Mouse (Mus musculus) lung, embryonic 15.5 days (tissue): Measurements from ENCODE around the gene Rergl. TPM values are rescaled to one million over a fixed set of nuclear protein-coding genes. Genes with fewer than 3 reads are reported as not detected.

ENCODE experiments used
- ATAC-seq: fragments of 200-750 bp; cut with Nextera tagmentation; 2 replicates; pipeline ENCODE4 v1.8.0; 2017; ENCODE audit warnings: moderate number of reproducible peaks, borderline replicate concordance; ENCODE audit not compliant: low FRiP score, low TSS enrichment; ENCODE audit errors: extremely low read depth
- H3K27ac ChIP-seq: fragments of 300-500 bp; sonication (generic); 2 replicates; pipeline ENCODE4 v1.5.1; 2015; ENCODE audit warnings: moderate library complexity, mild to moderate bottlenecking, inconsistent platforms
- H3K27me3 ChIP-seq: fragments of 300-500 bp; sonication (generic); 2 replicates; pipeline ENCODE4 v1.6.1; 2015; ENCODE audit warnings: inconsistent platforms
- H3K36me3 ChIP-seq: fragments of 300-500 bp; sonication (generic); 2 replicates; pipeline ENCODE4 v1.6.1; 2015; ENCODE audit warnings: inconsistent platforms
- H3K4me1 ChIP-seq: fragments of 300-500 bp; sonication (generic); 2 replicates; pipeline ENCODE4 v1.6.1; 2015; ENCODE audit warnings: inconsistent platforms
- H3K4me2 ChIP-seq: fragments of 300-500 bp; sonication (generic); 2 replicates; pipeline ENCODE4 v1.6.1; 2015; ENCODE audit warnings: inconsistent platforms, mild to moderate bottlenecking, moderate library complexity
- H3K4me3 ChIP-seq: fragments of 300-500 bp; sonication (generic); 2 replicates; pipeline ENCODE4 v1.5.1; 2015; ENCODE audit warnings: mild to moderate bottlenecking, inconsistent platforms
- H3K9ac ChIP-seq: fragments of 300-500 bp; sonication (generic); 2 replicates; pipeline ENCODE4 v1.6.1; 2015; ENCODE audit warnings: inconsistent platforms
- H3K9me3 ChIP-seq: fragments of 300-500 bp; sonication (generic); 2 replicates; pipeline ENCODE4 v1.6.1; 2016; ENCODE audit warnings: inconsistent platforms
- WGBS: fragments of 180-500 bp; shearing (Covaris S2); methylation state at CpG from one replicate; pipeline ENCODE4 v1.1.7; 2015; 5-methylcytosine and 5-hydroxymethylcytosine counted together
- polyA plus RNA-seq: library from polyadenylated mRNA; unstranded; fragments of >200 nt; fragmentation: Nextera tagmentation; extraction: Ambion mirVana; gene quantifications from 2 replicates; pipeline ENCODE4 v1.2.1, GENCODE M21; 2015

Rergl gene
- polyA plus RNA-seq, result not detected in 2 replicates

DNA sequence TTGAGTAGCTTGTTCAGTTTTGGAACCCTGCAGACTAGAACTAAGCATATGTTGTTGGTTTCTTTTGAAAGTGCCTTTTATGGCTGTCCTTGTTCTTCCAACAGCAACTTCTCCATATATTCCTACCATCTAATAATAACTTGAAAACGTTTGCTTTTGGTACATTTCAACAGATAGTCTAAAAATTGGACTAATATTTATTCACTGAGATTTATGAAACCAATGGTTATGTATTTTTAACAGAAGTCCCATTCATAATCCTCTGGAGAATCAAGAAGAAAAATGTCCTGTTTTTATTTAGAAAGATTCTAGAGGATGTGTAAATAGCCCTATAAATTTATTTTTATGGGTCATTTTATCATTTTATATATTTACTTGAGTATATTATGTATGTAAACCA is at the start of gene Rergl:
Rergl (minus strand) TSS at position 101 of the 400 bp plus-strand sequence.
- 16% methylated on average over 1 of the region's 1 CpGs for WGBS
- Histone ChIP-seq H3K9me3 (no peaks in the 10 kb centered on the region), H3K4me2 (no peak within 1 kb of the TSS), H3K36me3 (no peaks in the 10 kb centered on the region), H3K4me3 (no peak within 1 kb of the TSS), H3K4me1 (no peaks in the 10 kb centered on the region), H3K27me3 (no peaks in the 10 kb centered on the region), H3K9ac (no peak within 1 kb of the TSS), H3K27ac (no peak within 1 kb of the TSS)
- ATAC-seq, result no peak

DNA sequence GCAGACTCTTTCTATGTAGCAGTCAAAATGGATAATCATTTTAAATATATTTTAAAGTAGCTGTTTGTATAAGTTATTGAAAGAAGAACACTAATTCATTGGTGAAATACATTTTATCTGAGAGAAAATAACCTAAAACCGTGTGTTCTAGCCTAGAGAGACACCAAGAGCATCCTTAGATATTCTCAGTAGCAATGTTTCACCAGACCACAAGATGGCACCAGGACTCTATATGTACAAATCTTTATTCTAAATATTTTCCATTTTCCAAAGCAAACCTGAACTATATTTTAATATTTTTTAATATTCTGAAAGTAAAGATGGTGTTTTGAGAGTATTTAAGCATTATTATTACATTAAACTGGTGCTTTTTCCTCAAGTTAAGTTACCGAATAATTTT is 36.7 kb upstream of the Rergl start:
- Histone ChIP-seq H3K27me3 (no peaks in the 10 kb centered on the region), H3K27ac (no peak overlapping the region), H3K4me2 (no peak overlapping the region), H3K9ac (no peak overlapping the region), H3K4me3 (no peak overlapping the region), H3K36me3 (no peaks in the 10 kb centered on the region), H3K4me1 (no peaks in the 10 kb centered on the region), H3K9me3 (no peaks in the 10 kb centered on the region)
- no peak for ATAC-seq
- WGBS, result 53% methylated on average over 2 of the region's 2 CpGs

DNA sequence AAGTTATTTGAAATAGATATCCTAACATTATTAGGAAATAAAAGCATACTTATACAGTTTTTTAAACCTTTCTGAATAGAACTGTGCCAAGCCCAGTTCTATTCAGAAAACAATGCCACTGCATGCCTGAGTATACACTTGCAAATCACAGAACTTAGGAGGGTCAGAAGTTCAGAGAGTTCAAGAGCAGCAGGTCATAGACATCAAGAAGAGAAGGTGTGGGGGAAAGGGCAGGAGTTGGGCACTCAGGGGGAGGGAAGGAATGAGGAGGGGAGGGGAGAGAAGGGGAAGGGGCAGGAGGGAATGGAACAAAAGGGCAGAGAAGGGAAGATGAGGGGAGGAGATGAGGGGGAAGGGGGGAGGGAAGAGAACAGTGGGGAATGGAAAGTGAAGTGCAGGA is 23.6 kb upstream of the Rergl start:
- ATAC-seq, result no peak

DNA sequence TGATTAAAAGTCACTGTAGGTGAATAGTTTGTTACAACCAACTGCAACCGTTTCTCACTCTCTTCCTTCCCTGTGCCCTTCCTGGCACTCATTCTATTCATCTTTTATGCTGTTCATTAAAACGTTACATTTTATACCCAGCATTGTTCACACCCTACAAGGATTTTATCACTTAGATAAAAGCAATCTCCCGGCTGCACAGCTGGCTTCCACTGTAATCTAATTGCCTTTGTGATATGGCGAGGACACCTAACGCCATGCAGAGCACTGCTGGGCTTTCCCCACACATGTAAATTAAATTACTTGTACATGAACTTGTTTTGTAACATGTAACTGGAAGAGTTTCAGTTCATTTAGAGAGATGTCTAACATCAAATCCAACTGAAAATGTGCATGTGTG is 22.5 kb upstream of the Rergl start:
- 37% methylated on average over 5 of the region's 5 CpGs for WGBS
- no peak overlapping the region for H3K27ac ChIP-seq
- H3K4me1 ChIP-seq, result no peaks in the 10 kb centered on the region
- no peaks in the 10 kb centered on the region for H3K27me3 ChIP-seq
- no peaks in the 10 kb centered on the region for H3K36me3 ChIP-seq
- ATAC-seq, result no peak
- no peak overlapping the region for H3K4me3 ChIP-seq
- H3K9me3 ChIP-seq, result no peaks in the 10 kb centered on the region
- no peak overlapping the region for H3K4me2 ChIP-seq
- H3K9ac ChIP-seq, result no peak overlapping the region

More for the DNA sequence above, 23.6 kb upstream of the Rergl start:
- no peaks in the 10 kb centered on the region for H3K4me1 ChIP-seq
- H3K36me3 ChIP-seq, result no peaks in the 10 kb centered on the region
- no peaks in the 10 kb centered on the region for H3K27me3 ChIP-seq
- no peak overlapping the region for H3K27ac ChIP-seq
- H3K4me2 ChIP-seq, result no peak overlapping the region
- H3K9ac ChIP-seq, result no peak overlapping the region
- no peak overlapping the region for H3K4me3 ChIP-seq
- no peaks in the 10 kb centered on the region for H3K9me3 ChIP-seq

DNA sequence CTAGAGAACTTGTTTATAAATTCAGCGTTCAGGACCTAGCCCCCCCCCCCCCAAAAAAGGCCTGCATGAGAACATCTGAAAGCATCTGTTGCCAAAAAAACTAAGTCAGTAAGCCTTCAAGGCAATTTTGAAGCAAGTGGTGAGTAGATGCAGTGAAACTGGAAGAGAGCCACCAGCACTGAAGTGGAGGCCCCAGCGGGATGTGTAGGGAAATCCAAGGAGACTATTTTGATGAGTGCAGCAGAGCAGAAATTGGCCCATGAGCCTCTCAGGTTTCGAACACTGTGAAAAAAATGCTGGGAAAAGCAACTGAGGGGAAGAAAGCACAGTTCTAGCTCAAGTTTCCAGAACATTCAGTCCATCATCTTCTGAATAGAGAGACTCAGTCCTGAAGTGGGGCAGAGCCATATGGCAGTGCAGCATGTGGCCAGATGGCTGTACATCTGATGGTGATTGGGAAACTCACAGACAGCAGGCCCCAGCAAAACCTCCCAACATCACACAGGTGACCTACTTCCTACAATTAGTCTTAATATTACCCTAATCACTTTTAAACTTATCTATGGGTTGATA is 13.2 kb upstream of the Rergl start:
- Histone ChIP-seq H3K27ac (no peak overlapping the region), H3K9ac (no peak overlapping the region), H3K4me3 (no peak overlapping the region), H3K4me2 (no peak overlapping the region), H3K4me1 (no peaks in the 10 kb centered on the region), H3K27me3 (no peaks in the 10 kb centered on the region), H3K9me3 (no peaks in the 10 kb centered on the region), H3K36me3 (no peaks in the 10 kb centered on the region)
- 84% methylated on average over 3 of the region's 3 CpGs for WGBS
- ATAC-seq, result no peak

- H3K9ac ChIP-seq, result no peak overlapping the region
- no peaks in the 10 kb centered on the region for H3K4me1 ChIP-seq
- no peak for ATAC-seq
- H3K27me3 ChIP-seq, result no peaks in the 10 kb centered on the region
- H3K36me3 ChIP-seq, result no peaks in the 10 kb centered on the region
- no peak overlapping the region for H3K4me2 ChIP-seq
- H3K27ac ChIP-seq, result no peak overlapping the region
- H3K9me3 ChIP-seq, result no peaks in the 10 kb centered on the region
- H3K4me3 ChIP-seq, result no peak overlapping the region
Measured at GRCm38 (mm10) chr6:139479730-139480129, 22.0 kb downstream of the Rergl start.

- H3K9ac ChIP-seq, result no peak overlapping the region
- H3K9me3 ChIP-seq, result no peaks in the 10 kb centered on the region
- no peaks in the 10 kb centered on the region for H3K36me3 ChIP-seq
- H3K27ac ChIP-seq, result no peak overlapping the region
- H3K27me3 ChIP-seq, result no peaks in the 10 kb centered on the region
- WGBS, result 66% methylated on average over 6 of the region's 6 CpGs
- no peak for ATAC-seq
- H3K4me1 ChIP-seq, result no peaks in the 10 kb centered on the region
- no peak overlapping the region for H3K4me3 ChIP-seq
- H3K4me2 ChIP-seq, result no peak overlapping the region
Measured at GRCm38 (mm10) chr6:139464980-139465379, 36.8 kb downstream of the Rergl start.

- Histone ChIP-seq H3K4me2 (no peak overlapping the region), H3K9me3 (no peaks in the 10 kb centered on the region), H3K27me3 (no peaks in the 10 kb centered on the region), H3K4me3 (no peak overlapping the region), H3K4me1 (no peaks in the 10 kb centered on the region), H3K36me3 (no peaks in the 10 kb centered on the region), H3K9ac (no peak overlapping the region), H3K27ac (no peak overlapping the region)
- no peak for ATAC-seq
- WGBS, result 71% methylated on average over 2 of the region's 2 CpGs
Measured at GRCm38 (mm10) chr6:139464292-139464691, 37.5 kb downstream of the Rergl start.

- Histone ChIP-seq H3K27ac (no peak overlapping the region), H3K27me3 (no peaks in the 10 kb centered on the region), H3K4me3 (no peak overlapping the region), H3K9me3 (no peaks in the 10 kb centered on the region), H3K36me3 (no peaks in the 10 kb centered on the region), H3K4me1 (no peaks in the 10 kb centered on the region), H3K4me2 (no peak overlapping the region), H3K9ac (no peak overlapping the region)
- no peak for ATAC-seq
- WGBS, result 31% methylated on average over 5 of the region's 5 CpGs
Measured at GRCm38 (mm10) chr6:139461094-139461493, 40.7 kb downstream of the Rergl start.

GRCm38 (mm10) chr6:139460470-139460869 is 41.3 kb downstream of the Rergl start:
- Histone ChIP-seq H3K36me3 (no peaks in the 10 kb centered on the region), H3K27me3 (no peaks in the 10 kb centered on the region), H3K4me1 (no peaks in the 10 kb centered on the region), H3K9ac (no peak overlapping the region), H3K9me3 (no peaks in the 10 kb centered on the region), H3K4me2 (no peak overlapping the region), H3K4me3 (no peak overlapping the region), H3K27ac (no peak overlapping the region)
- ATAC-seq, result no peak
- 87% methylated on average over 10 of the region's 10 CpGs for WGBS

- no peak overlapping the region for H3K27ac ChIP-seq
- no peak for ATAC-seq
- H3K27me3 ChIP-seq, result no peaks in the 10 kb centered on the region
- no peaks in the 10 kb centered on the region for H3K9me3 ChIP-seq
- WGBS, result 82% methylated on average over 2 of the region's 2 CpGs
- H3K4me2 ChIP-seq, result no peak overlapping the region
- H3K4me3 ChIP-seq, result no peak overlapping the region
- H3K9ac ChIP-seq, result no peak overlapping the region
- H3K36me3 ChIP-seq, result no peaks in the 10 kb centered on the region
- H3K4me1 ChIP-seq, result no peaks in the 10 kb centered on the region
Measured at GRCm38 (mm10) chr6:139443999-139444398, 57.8 kb downstream of the Rergl start.
